In genomic region chr4:155163320-155163651, GRCm38 (mm10) we compare ENCODE assay signal across 8 mouse cellular contexts. TPM values are rescaled to one million over a fixed set of nuclear protein-coding genes. Genes with fewer than 3 reads are reported as not detected.
DNase-seq lines count a peak whose midpoint lies in the region; ATAC-seq lines count a peak whose summit lies in the region.
"Had no signal": no experiment of that assay in that cellular context is flagged by ENCODE, and none has a peak within 500 bp of the region (broad histone marks: within the 10 kb centered on the region; RNA-seq: fewer than 3 reads in every experiment).

No protein-coding gene starts in this region.

- 37% methylated on average over 4 of the region's 4 CpGs for WGBS in lung, embryonic 16.5 days
- 54% methylated on average over 4 of the region's 4 CpGs for WGBS in hindbrain, embryonic 12.5 days

- H3K27ac ChIP-seq in lung, embryonic 16.5 days (ENCODE audit: low read length) = peak overlapping the region; percentile 73
- H3K27ac ChIP-seq in hindbrain, embryonic 12.5 days = no peak overlapping the region

- peaks cover 52% of the 10 kb centered on the region for H3K4me1 ChIP-seq in lung, embryonic 16.5 days (replicated peaks; ENCODE audit: control insufficient read depth, insufficient read depth, low read length)
- peaks cover 54% of the 10 kb centered on the region for H3K4me1 ChIP-seq in hindbrain, embryonic 12.5 days

- H3K9me3 ChIP-seq in lung, embryonic 16.5 days (ENCODE audit: control insufficient read depth, low read length) = no peaks in the 10 kb centered on the region
- H3K9me3 ChIP-seq in hindbrain, embryonic 12.5 days (replicated peaks) = no peaks in the 10 kb centered on the region

- H3K36me3 ChIP-seq in lung, embryonic 16.5 days (ENCODE audit: control insufficient read depth, insufficient read depth, low read length) = peaks cover 8% of the 10 kb centered on the region; the same call in 1 of the 2 replicates
- H3K36me3 ChIP-seq in hindbrain, embryonic 12.5 days = peaks cover 15% of the 10 kb centered on the region

- peak; percentile 10; the same call in 1 of the 2 replicates for ATAC-seq in lung, embryonic 16.5 days (ENCODE audit: low read depth)
- ATAC-seq in hindbrain, embryonic 12.5 days (ENCODE audit: low FRiP score) = no peak
- ATAC-seq in megakaryocyte progenitor cell, adult 5-6 weeks (replicated peaks; ENCODE audit: poor library complexity) = peak; percentile 20; the same call in 1 of the 2 replicates

- no peak overlapping the region for H3K4me3 ChIP-seq in lung, embryonic 16.5 days (ENCODE audit: low read length)
- H3K4me3 ChIP-seq in hindbrain, embryonic 12.5 days = no peak overlapping the region

- DNase-seq in lung, postnatal 10 days = no peak
- peak; percentile 84 for DNase-seq in R1 (ENCODE audit: low read depth, low spot score)
- no peak for DNase-seq in layer of hippocampus, adult 8-10 months (ENCODE audit: low spot score in 2 of 2)
- no peak for DNase-seq in layer of hippocampus, adult 11-12 months (ENCODE audit: low spot score)
- DNase-seq: layer of hippocampus, postnatal 36 days had no signal

- no peak overlapping the region; the same call in 1 of the 2 replicates for H3K9ac ChIP-seq in lung, embryonic 16.5 days (ENCODE audit: low read length)
- 0 out of 2 replicates have a peak overlapping the region, but pooled peaks have one; percentile 3 for H3K9ac ChIP-seq in hindbrain, embryonic 12.5 days

- no peak overlapping the region for H3K4me2 ChIP-seq in lung, embryonic 16.5 days (ENCODE audit: low read depth, low read length)
- H3K4me2 ChIP-seq in hindbrain, embryonic 12.5 days (replicated peaks) = no peak overlapping the region

- no peaks in the 10 kb centered on the region for H3K27me3 ChIP-seq in lung, embryonic 16.5 days (ENCODE audit: control insufficient read depth, insufficient read depth, low read depth, low read length)
- no peaks in the 10 kb centered on the region for H3K27me3 ChIP-seq in hindbrain, embryonic 12.5 days

RNA-seq across cellular contexts. Expression of gene Ski, which starts 59.1 kb away (rescaled TPM):
- 15.8 and 16.7 TPM in 2 replicates for polyA plus RNA-seq in lung, embryonic 16.5 days (2015; fragmentation: Nextera tagmentation; extraction: Ambion mirVana)
- polyA plus RNA-seq in hindbrain, embryonic 12.5 days (2016; fragmentation: Nextera tagmentation; extraction: Ambion mirVana) = 12.6 and 13.5 TPM in 2 replicates
- total RNA-seq in megakaryocyte progenitor cell, adult 5-6 weeks (2015) = 16.9 and 19.7 TPM in 2 replicates
- total RNA-seq in megakaryocyte progenitor cell, adult 5-6 weeks (2017) = 5.0 and 5.7 TPM in 2 replicates
- 100 to 1,000 TPM; 122 to 130 (median 125) TPM for total RNA-seq in layer of hippocampus, adult 8-10 months (2022)

Comparison
In these comparisons a context has a peak if more than half of its experiments do, and no peak if none do; other contexts are left out.
1. RNA of gene Ski, which starts 59.1 kb away (total RNA-seq): 122 to 130 TPM in layer of hippocampus, adult 8-10 months; 5.0 to 19.7 TPM in megakaryocyte progenitor cell, adult 5-6 weeks; every median in the first group is over 4 times any median in the second.